Mouse (Mus musculus) hematopoietic stem cell, adult 5-6 weeks (primary cell): ENCODE data around the gene Gm45062. TPM values are rescaled to one million over a fixed set of nuclear protein-coding genes. Genes with fewer than 3 reads are reported as not detected.

Source experiments
- ATAC-seq, 2 experiments: fragments of 125-278 bp in 1 of 2; replicated peaks in 1 of 2; 2 replicates each; pipeline ENCODE4 v1.8.0; 2016 to 2017; ENCODE audit warnings: inconsistent platforms in 2 of 2, mild to moderate bottlenecking in 2 of 2, moderate number of reproducible peaks in 2 of 2, low read depth in 1 of 2, moderate TSS enrichment in 1 of 2; ENCODE audit not compliant: low FRiP score in 2 of 2, poor library complexity in 2 of 2, severe bottlenecking in 2 of 2, insufficient read depth in 1 of 2, low TSS enrichment in 1 of 2
- total RNA-seq: library from RNA; stranded (forward); fragments of 172-1452, 232-1000 nt; gene quantifications from 2 replicates; pipeline ENCODE4 v1.2.3, GENCODE M21; 2017

The Gm45062 gene
- total RNA-seq, 1 experiment from 2014 or later: 4.7 TPM

DNA sequence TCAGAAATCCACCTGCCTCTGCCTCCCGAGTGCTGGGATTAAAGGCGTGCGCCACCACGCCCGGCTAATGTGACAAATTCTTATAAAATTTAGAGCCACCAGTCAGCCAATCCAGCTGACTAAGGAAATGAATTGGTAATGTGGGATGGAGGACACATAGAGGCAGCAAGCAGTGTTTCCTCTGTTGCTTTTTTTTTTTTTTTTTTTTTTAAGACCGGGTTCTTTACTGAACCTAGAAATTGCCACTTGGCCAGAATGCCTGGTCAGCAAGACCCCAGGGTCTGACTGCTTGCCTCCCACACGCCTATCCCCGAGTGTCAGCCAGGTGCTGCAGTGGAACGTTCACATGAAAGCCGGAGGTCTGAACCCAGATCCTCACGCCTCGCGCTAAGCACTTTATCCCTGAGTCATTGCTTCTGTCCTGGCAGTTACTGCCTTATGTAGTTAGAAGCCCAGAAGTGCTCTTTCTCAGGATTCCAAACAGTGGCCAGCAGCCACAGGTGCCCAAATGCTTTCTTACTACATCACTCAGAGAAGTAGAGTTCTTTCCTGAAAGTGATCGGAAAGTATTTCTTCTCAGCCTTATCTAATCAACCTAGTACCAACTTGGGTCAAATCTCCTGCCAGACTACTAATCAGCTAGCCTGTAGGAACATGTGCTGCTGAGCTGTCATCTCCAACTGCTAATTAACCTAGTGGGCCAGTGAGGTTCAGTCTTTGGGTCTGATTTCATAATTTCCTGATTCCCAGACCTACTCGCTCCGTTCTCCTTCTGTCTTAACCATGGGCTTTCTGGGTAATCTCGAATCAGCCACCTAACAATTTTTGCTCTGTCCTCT lies 225.4 kb downstream of the Gm45062 start:
- peak in 1 of 2 experiments; percentile 24; a peak in 2 of 4 replicates for ATAC-seq

DNA sequence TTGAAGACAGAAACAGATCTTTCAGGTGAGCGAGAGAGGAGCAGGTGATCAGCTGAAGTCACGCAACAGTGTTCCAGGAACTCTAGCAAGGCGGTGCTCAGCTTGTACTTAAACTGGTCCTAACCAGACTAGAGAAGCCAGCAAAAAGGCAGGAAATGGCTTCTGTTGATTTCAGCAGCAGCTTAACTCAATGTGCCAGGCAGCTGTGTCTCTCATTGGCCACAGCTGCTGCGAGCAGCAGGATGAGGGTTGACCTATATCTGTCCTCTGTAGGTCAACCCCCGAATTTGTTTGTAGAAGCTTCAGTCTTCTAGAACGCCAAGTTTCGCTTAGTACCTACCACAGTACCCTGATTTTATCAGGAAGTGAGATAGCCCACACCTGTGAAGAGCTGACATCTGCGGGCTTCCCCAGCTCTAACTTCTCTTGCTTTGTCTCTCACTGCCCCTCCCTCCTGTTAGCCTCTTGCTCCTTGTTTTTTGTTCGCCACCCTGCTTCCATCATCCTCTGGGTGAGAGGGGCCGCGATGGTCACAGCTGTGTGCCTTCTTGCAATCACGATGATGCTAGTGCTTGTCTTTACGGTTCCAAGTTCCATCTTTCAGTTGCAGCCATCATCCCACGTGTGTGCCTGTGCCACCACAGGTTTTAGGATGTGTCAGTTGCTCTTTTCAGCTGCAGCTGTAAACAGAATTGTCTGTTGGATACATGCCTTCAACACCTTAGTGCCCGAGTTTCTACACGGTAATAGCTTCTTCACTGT lies 226.3 kb downstream of the Gm45062 start:
- peak in 1 of 2 experiments; percentile 46; a peak in 1 of 4 replicates for ATAC-seq

DNA sequence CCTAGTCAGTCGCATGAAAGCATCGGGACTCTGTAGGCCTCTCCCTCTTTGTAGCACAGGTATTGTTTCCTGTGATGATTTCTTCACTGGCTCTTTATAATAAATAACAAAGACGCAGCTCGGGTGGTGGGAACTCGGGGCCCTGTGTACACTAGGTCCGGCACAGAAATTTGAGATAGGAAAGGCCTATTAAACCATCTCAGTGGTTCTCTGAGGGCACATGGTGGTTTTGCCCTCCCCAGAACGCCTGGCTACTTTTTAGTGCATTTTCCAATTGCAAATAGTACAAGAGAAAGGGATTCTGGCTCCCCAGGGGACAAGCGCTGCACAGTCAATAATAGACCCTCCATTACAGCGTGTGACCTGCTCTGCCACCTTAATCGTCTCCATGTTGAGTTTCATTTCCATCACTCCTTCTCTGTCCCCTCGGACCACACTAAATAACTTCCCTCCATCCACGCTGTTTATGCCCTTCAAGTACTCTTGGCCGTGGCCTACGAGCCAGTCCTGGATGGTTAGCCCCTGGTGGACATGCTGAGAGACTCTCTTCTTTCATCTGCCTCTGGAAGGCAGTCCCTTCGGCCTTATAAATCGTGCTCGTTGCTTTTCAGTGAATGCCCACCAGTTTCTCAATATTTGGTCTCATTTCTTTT lies 227.3 kb downstream of the Gm45062 start:
- ATAC-seq: no peak

DNA sequence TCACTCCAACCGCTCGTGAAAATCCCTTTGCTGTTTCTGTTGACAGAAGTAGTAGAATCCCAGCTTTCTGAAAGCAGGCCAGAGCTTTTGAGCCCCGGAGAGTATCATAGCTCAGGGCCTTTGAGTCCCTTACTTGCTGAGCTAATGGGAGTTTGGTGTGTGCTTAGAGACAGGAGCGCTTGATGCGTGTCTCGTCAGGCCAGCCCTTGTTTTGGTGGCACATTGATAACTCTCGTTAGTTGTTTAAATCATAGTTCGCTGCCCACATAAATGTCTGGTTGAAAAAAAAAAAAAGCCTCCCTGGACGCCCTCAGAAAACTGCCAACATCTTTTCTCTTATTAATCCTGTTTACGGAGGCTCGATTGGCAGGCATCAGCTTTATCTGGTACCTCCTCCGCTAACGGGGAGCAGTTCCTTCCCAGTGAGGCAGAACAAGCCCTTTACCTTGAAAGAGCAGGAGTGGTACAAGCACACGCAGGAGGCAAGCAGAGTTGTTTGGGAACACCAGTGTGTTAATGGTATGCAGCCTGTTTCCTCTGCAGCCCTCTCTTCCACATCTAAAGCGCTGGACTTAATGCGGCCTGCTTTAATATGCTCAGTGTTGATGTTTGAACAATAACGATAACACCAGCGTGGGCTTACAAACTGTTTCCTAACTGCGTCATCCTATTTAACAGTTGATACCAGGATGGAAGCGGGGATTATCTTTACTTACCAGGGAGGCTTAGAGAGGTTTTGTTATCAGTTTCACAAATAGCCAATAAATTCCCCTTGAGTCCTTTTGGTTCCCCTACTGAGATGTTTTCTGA lies 228.0 kb downstream of the Gm45062 start:
- ATAC-seq: peak in 1 of 2 experiments; percentile 50; a peak in 1 of 4 replicates

DNA sequence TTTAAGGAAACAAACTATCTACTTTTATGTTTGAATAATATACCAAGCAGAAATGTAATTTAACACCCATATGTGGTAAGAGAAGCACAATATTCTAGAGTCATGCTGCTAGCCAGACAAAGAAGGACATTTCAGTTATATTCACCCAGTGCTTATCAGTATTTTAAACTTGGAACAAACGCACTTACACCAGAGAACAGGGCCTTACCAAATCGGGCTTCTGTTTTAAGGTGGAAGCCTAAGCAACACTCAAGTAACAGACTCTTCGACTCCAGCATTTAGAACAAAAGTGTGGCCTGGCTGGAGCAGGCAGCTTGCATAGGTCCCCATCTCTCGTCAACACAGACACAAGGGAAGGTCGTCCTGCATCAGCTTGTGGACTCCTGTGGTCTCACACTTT lies 229.0 kb downstream of the Gm45062 start:
- ATAC-seq: no peak

DNA sequence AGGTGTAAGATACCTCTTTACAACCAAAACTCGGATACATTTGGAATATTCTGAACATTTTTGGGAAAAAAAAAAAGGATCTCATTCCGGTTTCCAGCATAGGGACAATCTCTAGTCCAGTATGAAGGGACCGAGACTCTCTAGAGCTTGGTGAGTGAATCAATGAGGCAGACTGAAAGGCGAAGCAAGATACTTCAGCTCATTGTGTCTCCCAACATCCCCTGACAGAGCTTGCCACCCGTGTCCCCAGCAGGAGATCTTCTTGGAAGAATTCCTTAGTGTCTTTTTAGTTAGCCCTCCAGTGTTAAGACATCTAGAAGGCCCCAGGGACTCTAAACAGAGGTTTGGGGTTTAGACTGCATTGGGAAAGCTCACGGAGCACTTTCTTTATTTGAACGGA lies 230.0 kb downstream of the Gm45062 start:
- no peak for ATAC-seq

DNA sequence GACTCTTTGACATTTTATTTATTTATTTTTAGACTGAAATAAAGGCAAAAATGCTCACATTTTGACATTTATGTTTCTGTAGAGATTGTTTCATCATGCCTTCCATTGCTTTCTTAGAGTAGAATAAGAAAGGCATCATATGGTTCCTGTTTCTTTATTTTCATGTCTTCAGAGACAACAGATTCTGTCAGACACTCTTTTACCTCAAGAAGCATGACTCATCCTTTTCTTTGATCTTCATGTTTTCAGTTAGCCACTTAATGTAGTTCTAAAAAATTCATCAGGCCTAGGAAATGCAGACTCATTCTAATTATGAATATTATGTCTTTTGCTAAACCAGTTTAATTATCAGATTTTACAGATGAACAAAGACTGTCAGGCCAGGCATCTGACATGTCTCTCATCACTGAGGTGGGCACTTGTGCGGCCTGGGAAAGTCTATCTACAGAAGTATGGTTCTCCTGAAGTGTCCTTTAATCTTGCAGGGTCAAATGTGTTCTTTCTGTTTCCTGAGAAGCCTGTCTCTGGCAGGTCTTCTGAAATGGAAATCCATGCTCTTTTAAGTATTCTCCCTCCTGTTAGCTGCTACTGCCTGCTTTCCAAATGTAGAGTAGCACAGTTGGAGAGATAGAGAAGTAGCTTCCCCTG lies 230.8 kb downstream of the Gm45062 start:
- no peak for ATAC-seq

DNA sequence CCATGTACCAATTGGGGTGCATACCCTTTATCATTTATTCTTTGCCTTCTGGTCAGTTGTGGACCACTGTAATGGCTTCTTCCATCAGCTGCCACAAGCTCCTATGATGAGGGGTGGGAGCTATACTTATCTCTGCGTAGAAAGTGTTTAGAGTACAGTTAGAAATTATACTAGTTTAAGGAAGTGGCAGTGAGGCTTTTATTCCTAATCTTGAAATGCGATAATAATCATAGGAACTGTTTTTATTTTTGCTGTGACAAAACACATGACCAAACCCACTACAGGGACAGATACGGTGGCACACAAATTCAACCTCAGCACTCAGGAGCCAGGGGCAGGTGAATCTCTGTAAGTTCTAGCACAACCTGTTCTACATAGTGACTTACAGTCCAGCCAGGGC lies 233.0 kb downstream of the Gm45062 start:
- no peak for ATAC-seq

DNA sequence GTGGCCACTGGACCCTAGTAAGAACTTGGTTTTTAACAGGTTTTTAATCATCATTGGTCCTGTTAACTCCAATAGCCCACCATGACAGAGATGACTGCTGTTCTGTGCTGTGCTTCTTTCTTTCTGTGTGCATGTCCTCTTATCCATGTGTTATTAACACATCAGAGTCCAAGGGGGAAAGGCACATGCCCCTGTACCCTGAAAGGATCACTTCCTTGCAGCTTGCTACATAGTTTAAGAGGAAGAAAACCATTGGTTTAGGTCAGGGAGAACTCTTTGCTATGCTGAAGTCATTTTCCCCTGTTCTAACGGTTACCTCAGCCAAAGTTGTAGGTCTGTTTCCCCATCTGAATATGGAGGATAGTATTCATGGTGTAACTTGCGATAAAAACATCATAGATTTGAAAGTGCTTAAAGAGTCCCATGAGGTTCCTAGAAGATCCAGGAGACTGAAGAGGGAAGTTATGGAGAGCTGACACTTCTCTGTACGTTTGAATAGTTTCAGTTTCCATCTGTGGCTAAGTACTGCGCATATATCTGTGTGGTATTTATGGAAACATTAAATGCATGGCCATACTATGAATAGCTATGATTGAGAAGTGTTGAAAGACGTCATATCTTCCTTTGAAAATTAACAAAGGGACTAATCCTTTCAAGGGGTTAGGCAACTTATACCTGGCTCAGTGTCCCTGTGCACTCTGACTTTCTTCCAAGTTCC lies 236.0 kb downstream of the Gm45062 start:
- ATAC-seq: peak; percentile 53 to 60; a peak in 3 of 4 replicates

DNA sequence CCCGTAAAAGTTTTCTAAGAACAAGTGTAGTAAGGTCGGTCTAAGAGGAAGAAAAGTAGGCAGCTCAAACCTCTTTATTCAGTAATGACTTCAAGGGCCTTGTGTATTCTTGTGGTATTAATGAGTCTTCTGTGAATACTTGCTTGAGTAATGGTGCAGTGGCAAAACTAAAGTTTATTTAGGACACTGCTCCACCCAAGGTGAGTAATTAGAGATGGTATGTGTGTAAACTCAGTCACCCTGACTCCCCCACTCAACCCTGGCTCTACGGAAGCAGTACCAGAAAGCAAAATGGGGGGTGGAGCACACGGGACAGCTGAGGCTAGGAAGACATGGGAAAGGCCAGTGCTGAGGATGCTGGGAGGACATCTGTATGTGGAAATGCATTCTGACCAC lies 236.6 kb downstream of the Gm45062 start:
- peak in 1 of 2 experiments; percentile 5; a peak in 1 of 4 replicates for ATAC-seq

DNA sequence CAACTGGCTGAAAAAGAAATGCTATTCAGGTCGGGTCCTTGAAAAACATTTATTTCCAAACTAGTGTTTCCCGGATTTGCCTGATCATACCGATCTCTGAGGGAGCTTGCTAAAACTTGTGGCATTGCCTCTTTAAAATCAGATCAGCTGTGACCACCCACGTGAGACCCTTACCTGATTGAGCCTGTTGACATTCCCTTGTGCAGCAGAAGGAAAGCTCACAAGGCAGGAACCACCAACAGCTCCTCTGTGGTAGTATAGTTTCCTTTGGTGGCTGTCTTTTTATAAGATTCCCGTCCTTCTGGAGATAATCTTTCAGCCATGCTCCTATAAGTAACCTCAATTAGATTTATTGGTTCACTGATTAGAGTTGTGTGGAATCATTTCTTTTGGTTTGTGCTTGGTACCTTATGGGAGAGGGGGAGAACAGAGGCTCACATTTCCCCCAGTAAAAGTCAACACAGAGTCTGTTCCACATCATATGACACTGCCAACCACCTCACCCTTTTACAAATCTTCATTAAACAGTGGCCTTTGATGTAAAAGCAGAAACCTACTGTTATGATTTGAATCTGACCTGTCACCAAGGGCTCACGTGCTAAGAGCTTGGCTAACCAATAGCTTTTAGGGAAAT lies 238.1 kb downstream of the Gm45062 start:
- ATAC-seq: no peak

DNA sequence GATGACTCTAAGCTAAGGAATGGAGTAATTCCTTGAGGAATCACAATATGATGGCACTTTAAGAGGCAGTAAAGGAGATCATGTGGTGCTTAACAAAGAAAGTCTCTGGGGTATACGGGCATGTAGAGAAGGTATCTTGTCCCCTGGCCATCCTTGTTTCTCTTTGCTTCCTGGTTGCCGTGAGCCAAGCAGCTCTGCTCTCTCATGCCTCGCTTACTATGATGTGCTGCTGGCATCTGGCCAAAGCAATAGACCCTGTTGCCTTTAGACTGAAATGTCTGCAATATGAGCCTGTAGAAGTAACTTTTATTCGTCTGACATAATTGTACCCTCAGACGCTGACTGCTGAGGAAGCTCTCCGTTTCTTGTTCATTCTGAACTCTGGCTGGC lies 238.6 kb downstream of the Gm45062 start:
- no peak for ATAC-seq

DNA sequence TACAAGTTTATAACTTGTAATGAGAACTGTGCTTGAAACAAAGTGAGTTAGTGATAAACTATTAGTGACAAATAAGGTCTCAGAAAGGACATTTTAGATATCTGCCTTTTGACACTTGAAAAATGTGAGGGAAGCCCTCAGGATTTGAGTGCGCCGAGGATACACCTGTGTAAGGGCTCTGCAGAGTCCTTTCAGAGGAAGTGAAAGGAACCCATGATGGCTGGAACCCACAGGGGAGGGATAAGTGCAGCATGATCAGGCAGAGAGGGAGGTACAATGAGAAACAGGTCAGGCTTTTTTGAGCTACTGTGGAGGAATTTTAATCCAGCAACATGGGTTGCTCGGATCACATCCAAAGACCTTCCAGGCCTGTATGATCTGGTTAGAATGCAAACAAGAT lies 239.7 kb downstream of the Gm45062 start:
- no peak for ATAC-seq

DNA sequence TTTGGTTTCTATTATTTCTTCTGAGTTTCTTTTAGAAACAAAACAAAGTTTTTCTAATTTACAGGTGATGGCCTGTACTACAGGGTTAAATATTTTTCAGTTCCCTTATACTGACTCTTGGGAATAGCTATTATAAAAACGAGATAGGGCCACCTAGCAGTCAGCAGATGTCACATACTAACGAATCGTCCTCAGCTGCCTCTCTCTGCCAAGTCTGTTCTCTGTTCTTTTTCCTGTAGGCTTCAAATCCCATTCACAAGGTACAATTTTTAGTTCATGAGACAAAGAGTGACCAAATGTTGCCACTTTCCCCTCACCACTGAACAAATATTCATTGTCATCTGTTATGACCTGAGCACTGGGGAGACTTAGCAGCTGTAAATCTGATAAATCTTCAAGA lies 244.7 kb downstream of the Gm45062 start:
- no peak for ATAC-seq

DNA sequence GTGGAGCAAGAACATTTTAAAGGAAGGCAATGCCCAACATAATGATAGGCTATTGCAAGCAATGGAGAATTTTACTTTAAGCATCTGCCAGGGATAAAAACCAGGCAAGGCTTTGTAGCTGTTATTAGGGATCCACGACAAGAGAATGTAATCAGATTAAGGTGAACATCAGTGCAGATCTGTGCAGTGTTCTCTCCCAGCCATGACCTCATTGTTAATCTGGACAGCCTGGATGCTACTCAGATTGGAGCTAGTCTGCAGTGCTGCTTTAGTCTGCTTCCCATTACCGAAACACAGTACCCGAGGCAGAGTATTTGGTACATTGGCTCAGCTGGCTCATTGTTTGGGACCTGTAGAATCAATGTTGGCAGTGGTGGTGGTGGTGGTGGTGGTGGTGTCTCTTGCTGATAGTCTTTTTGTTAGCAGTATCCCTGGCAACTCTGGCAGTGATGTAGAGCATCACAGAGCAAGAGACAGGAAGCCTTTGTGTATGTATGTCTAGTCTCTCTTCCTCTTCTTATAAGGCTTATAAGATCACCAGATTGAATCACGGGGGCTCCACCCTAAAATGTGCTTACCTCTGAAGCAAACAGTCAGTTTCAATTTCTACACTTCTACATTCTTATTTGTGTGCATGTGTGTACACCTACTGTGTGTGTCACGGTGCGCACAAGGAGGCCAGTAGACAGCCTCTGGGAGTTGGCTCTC lies 245.4 kb downstream of the Gm45062 start:
- ATAC-seq: no peak
